Mouse (Mus musculus): ENCODE data around the gene Dgkh.
"Not testable (repeated sequence)": the region's sequence is repeated elsewhere in the genome, so short reads cannot be mapped to it uniquely, and the experiment has no call there.

- TF ChIP-seq CTCF (IDR thresholded peaks at IDR 0.05; ENCODE audit: extremely low read depth, insufficient read depth, insufficient read length, insufficient replicate concordance); POLR2A (IDR thresholded peaks at IDR 0.05; ENCODE audit: low read depth, low read length): not testable (repeated sequence)
Observed at GRCm38 (mm10) chr14:78734203-78734602, 1.6 kb upstream of the Dgkh start.

All from spleen, adult 2 months (tissue).